Mouse (Mus musculus) mature B cell (primary cell): ENCODE data around the gene BC003965.

Experiments
- in situ Hi-C: fragments of 300-500 bp; cut with MboI; formaldehyde crosslinking; loops from 2 replicates; pipeline ENCODE4 v1.14.3; 2019

Gene BC003965

DNA sequence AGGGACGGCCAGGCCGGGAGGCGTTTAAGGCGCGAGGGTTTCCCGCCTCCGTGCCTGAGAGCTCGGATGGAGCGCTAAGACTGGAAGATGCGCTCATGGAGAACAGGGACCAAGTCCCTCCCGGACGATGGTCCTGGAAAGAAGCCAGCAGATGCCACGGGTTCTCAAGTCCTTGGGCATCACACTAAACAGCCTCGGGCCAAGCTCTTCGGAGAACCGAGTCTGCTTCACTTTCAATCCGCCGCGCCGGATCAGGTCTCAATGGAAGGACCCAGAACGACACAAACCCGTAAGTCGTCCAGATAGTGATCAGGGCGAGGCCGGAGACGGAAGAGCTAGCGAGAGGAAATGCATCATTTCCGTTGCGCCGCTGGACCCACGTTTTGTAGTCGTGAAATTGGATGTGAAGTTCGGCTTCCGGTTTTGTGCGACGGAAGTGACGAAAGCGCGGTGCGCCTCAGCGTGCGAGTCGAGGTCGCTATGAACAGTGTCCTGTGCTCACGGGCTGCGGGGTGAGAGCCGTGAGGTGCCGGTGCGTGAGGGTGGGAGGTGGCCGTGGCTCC lies at the start of gene BC003965:
BC003965 (plus strand) TSS at position 426 of the 563 bp plus-strand sequence.
- in situ Hi-C loops = no loop called here

GRCm38 (mm10) chr17:25135622-25136021 lies 48.7 kb upstream of the BC003965 start:
- in situ Hi-C loops = no loop called here

- in situ Hi-C loops = no loop called here
These were observed 45.6 kb upstream of the BC003965 start for GRCm38 (mm10) chr17:25138803-25139202.

GRCm38 (mm10) chr17:25139960-25140359 lies 44.4 kb upstream of the BC003965 start:
- in situ Hi-C loops = no loop called here

DNA sequence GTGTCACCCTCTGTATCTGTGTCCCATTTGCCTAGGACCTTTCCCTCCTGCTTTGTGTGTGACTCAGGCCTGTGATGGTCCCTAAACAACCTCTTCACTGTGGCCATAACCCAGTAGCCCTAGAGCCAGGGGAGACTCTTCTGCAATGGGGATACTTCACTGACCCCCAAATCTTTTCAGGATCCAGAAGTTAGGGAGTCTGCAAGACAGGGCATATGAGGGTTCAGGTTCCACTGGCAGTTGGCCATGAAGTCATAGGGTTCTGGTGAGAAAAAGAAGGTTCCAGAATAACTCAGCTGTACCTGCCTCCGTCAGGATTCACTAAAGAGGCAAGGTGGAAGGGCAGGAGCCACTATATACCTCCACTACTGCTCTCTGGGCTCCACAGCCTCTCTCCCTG lies 22.2 kb upstream of the BC003965 start, which contains the start of gene Ccdc154:
Ccdc154 (plus strand) TSS at position 301 of the 400 bp plus-strand sequence.
- in situ Hi-C loops = no loop called here

GRCm38 (mm10) chr17:25163387-25163786 lies 21.0 kb upstream of the BC003965 start:
- in situ Hi-C loops = no loop called here

DNA sequence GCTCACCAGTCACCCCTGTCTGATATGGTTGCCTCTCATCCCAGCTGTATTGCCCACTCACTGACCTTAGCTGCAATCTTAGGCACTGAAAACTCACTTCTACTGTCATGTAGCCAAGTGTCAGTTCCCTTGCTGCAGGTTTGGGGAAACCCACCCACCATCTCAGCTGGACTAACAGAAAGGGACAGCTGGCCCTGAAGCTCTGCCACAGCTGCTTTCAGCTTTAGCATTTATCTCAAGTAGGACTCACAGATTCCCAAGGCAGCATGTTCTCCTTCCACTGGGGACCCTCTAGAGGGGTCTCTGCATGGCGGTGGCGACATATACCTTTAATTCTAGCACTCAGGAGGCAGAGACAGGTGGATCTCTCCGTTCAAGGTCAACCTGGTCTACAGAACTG lies 19.6 kb upstream of the BC003965 start:
- in situ Hi-C loops = no loop called here

GRCm38 (mm10) chr17:25165970-25166671 lies 18.2 kb upstream of the BC003965 start:
- in situ Hi-C loops = no loop called here

DNA sequence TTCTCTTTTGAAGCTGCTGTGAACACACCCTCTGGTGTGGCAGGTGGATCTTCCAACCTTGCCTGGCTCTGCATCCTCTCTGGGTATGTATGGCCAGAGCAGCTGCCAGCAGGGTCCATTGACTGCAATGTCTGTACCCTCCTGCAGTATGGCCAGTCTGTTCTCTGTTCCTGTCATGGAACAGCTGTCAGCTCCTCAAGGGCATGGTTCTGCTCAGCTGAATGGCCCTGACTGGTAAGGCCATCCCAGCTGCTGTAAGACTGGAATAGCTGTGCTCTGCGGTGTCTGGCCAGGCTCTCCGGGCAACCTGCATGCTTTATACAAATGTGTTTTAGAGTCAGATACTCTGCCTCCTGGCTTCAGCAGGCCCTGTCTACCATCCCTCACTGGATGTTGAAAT lies 14.6 kb upstream of the BC003965 start:
- in situ Hi-C loops = no loop called here

DNA sequence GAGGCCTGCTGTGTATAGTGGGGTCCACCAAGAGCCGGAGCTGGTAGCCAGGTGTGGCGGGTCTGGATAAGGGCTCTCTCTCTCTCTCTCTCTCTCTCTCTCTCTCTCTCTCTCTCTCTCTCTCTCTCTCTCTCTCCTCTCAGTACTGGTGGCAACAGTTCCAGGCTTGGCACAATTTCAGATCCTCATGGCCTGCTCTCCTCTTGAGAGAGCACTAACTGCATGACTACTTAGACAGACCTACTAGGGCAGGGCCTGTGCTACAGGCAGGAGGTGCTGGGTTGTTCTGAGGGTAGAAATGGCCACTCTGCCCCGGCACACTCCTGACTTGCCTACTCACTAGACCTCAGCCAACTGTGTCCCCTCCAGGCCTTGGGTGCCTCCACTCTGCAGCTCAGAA lies 11.8 kb upstream of the BC003965 start:
- in situ Hi-C loops = no loop called here

DNA sequence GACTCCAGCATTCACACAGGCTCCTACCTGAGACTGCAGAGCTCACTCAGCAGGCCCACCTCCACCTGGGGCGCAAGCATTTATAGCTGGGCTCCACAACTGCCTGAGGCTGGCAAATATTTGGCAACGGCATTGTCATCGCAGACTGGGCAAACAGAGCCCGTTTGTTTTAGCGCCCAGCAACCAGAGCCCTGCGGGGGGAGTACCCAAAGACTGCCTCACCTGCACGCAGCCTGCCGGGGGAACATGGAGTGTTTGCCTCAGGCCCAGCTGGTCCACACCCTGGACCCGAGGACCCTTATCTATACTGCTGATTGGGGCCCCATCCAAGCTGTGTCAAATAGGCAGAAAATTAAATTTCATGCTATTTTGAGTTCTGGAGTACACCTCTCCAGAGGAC lies 8.9 kb upstream of the BC003965 start, which contains the start of gene Gm38655:
Gm38655 (minus strand) TSS at position 61 of the 400 bp plus-strand sequence.
- in situ Hi-C loops = no loop called here

- in situ Hi-C loops = no loop called here
These were observed 1.1 kb upstream of the BC003965 start for GRCm38 (mm10) chr17:25183232-25183631.

DNA sequence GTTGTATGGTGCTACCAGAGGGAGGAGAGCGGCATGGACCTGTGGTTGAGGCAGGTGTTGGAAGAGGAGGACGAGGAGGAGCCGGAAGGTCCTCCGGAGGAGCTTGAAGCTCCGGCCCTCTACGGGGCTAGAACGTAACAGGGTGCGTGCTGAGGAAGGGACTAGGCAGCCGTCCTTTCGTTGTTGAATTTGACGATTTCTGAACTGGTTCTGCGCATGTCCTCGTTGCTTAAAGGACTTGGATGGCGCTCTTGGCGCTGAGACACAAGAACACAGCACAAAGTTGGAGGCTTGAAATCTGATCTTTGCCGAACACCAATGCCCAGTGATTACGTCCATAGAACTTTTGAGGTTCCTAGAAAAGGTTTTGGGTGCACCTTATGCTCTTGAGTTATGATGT lies 607 bp downstream of the BC003965 start:
- in situ Hi-C loops = no loop called here

DNA sequence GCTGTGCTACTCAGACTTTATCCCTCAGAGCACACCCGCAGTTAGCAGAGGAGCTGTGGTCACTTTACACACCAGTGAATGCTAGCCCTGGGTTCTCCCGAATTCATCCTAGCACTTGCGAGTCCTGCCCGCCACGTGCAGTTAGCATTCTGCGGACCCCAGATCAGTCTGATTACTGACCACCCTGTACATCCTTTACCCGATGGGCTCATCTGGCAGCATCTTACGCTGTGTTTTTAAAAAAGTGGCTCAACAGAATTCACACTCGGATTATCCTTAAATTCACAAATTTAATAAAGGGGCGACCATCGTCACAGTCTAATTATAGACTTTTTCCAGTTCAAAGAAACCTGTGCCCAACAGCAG lies 3.4 kb downstream of the BC003965 start:
- in situ Hi-C loops = no loop called here

- in situ Hi-C loops = no loop called here
These were observed 4.0 kb downstream of the BC003965 start, which contains the start of gene Unkl for GRCm38 (mm10) chr17:25188150-25189031. Gene Unkl, plus strand, starts transcription at chr17:25188397.

- in situ Hi-C loops = no loop called here
These were observed 4.7 kb downstream of the BC003965 start for GRCm38 (mm10) chr17:25189091-25189490.

DNA sequence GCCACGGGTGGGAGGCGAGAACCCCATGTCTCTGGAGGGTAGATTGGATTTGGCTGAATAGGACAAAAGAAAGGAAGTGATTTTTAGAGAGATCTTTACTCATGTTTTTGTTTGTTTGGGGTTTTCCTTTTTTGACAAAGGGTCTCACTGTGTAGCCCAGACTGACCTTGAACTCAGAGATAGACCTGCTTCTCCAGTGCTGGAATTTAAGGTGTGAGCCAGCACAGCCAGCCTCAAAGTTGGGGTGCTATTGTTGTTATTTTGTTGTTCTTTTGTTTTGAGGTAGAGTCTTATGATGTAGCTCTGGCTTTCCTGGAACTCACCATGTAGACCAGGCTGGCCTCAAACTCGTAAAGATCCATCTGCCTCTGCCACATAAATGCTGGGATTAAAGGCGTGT lies 18.0 kb downstream of the BC003965 start:
- in situ Hi-C loops = no loop called here

DNA sequence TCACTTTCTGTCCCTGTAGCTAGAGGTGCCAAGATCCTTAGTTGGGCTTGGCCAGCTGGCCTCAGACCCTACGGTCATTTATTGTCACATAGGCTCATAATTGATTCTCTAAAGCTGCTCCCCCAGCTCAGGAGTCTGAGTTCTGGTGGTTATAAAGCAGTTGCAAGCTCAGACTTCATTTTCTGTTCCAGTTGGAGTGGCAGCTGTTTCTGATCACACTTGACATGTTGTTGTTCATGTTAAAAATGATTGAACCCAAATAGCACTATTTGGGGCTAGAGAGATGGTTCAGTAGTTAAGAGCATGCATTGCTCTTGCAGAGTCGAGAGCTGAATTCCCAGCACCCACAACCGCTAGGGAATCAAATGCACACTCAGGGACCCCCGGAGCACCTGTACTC lies 25.7 kb downstream of the BC003965 start:
- in situ Hi-C loops = no loop called here

GRCm38 (mm10) chr17:25210680-25211466 lies 26.5 kb downstream of the BC003965 start:
- in situ Hi-C loops = no loop called here

DNA sequence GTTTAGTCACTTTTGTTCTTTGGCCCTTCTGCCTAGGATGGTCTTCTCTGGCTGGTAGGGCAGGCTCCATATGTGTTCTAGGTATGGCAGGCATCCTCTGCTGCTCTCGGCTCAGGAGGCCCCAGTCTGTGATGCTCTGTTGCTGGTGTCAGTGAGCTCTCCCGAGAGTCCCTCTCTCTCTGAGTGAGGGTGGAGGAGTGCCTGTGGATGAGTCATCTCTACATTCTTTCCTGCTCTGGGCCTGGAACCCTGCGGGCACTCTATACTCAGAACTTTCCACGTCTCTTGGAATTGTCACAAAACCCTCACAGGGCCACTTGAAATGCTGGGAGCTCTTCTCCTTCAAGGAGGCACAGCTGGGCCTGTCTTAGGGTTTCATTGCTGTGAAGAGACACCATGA lies 27.4 kb downstream of the BC003965 start:
- in situ Hi-C loops = no loop called here

- in situ Hi-C loops = no loop called here
These were observed 31.1 kb downstream of the BC003965 start for GRCm38 (mm10) chr17:25215431-25215830.

- in situ Hi-C loops = no loop called here
These were observed 34.6 kb downstream of the BC003965 start for GRCm38 (mm10) chr17:25218967-25219366.
